Mouse (Mus musculus) stomach, postnatal 0 days (tissue): ENCODE data around the gene Ccdc38.

Source experiments
- CTCF ChIP-seq: IDR thresholded peaks from 2 replicates; pipeline ENCODE4 v1.5.1; 2016; ENCODE audit warnings: antibody characterized with exemption, low read depth, mild to moderate bottlenecking, moderate library complexity
- EP300 ChIP-seq: optimal IDR thresholded peaks from 2 replicates; pipeline ENCODE3; 2016; ENCODE audit warnings: antibody characterized with exemption

- TF ChIP-seq CTCF (no peak), EP300 (no peak)
Measured at GRCm38 (mm10) chr10:93500864-93501263, 39.6 kb upstream of the Ccdc38 start.
